Mouse (Mus musculus) erythroblast, adult 5-6 weeks (primary cell): ENCODE measurements around the gene Tenm3. TPM values are rescaled to one million over a fixed set of nuclear protein-coding genes. Genes with fewer than 3 reads are reported as not detected.

ENCODE experiments used
- ATAC-seq: replicated peaks from 2 replicates; pipeline ENCODE4 v1.8.0; 2016; ENCODE audit warnings: moderate number of reproducible peaks, mild to moderate bottlenecking, moderate TSS enrichment, inconsistent platforms; ENCODE audit not compliant: poor library complexity, low FRiP score, severe bottlenecking
- total RNA-seq, 2 experiments: library from RNA; stranded (forward) in 1 of 2; stranded (reverse) in 1 of 2; fragments of 150-400 nt in 1 of 2; fragments of 200-764, 138-1000 nt in 1 of 2; gene quantifications; 2 replicates each; pipeline versions ENCODE4 v1.2.3 to v1.2.4; 2015 to 2017; ENCODE audit warnings: low replicate concordance in 2 of 2

Tenm3 gene
- total RNA-seq, 2 experiments from 2014 or later: not detected

GRCm38 (mm10) chr8:48604190-48604897 is 239.4 kb downstream of the Tenm3 start:
- ATAC-seq: no peak

GRCm38 (mm10) chr8:48603165-48603840 is 240.4 kb downstream of the Tenm3 start:
- ATAC-seq: no peak

- ATAC-seq: no peak
Measured at GRCm38 (mm10) chr8:48601621-48602020, 242.1 kb downstream of the Tenm3 start.

- no peak for ATAC-seq
Measured at GRCm38 (mm10) chr8:48599028-48599427, 244.7 kb downstream of the Tenm3 start.

- ATAC-seq: no peak
Measured at GRCm38 (mm10) chr8:48596332-48596731, 247.4 kb downstream of the Tenm3 start.

GRCm38 (mm10) chr8:48591818-48592217 is 251.9 kb downstream of the Tenm3 start:
- ATAC-seq: no peak

GRCm38 (mm10) chr8:48579732-48580131 is 264.0 kb downstream of the Tenm3 start:
- no peak for ATAC-seq

GRCm38 (mm10) chr8:48579144-48579543 is 264.6 kb downstream of the Tenm3 start:
- no peak for ATAC-seq

GRCm38 (mm10) chr8:48572941-48573340 is 270.8 kb downstream of the Tenm3 start:
- no peak for ATAC-seq

- no peak for ATAC-seq
Measured at GRCm38 (mm10) chr8:48572345-48572744, 271.4 kb downstream of the Tenm3 start.

GRCm38 (mm10) chr8:48568608-48569007 is 275.1 kb downstream of the Tenm3 start:
- ATAC-seq: no peak

GRCm38 (mm10) chr8:48567929-48568607 is 275.7 kb downstream of the Tenm3 start:
- no peak for ATAC-seq

GRCm38 (mm10) chr8:48560227-48560626 is 283.5 kb downstream of the Tenm3 start:
- ATAC-seq: no peak

- no peak for ATAC-seq
Measured at GRCm38 (mm10) chr8:48555546-48556141, 288.1 kb downstream of the Tenm3 start.

GRCm38 (mm10) chr8:48554762-48555545 is 288.8 kb downstream of the Tenm3 start:
- no peak for ATAC-seq

GRCm38 (mm10) chr8:48553791-48554288 is 289.9 kb downstream of the Tenm3 start:
- no peak for ATAC-seq

- ATAC-seq: no peak
Measured at GRCm38 (mm10) chr8:48552306-48552705, 291.4 kb downstream of the Tenm3 start.

- ATAC-seq: no peak
Measured at GRCm38 (mm10) chr8:48551370-48551769, 292.4 kb downstream of the Tenm3 start.

- ATAC-seq: no peak
Measured at GRCm38 (mm10) chr8:48548908-48549307, 294.8 kb downstream of the Tenm3 start.

- no peak for ATAC-seq
Measured at GRCm38 (mm10) chr8:48545631-48546030, 298.1 kb downstream of the Tenm3 start.
